Mouse (Mus musculus) adrenal gland, adult 8-10 months (tissue): ENCODE results near the gene Eepd1. TPM values are rescaled to one million over a fixed set of nuclear protein-coding genes. Genes with fewer than 3 reads are reported as not detected.

Experiments
- DNase-seq: peaks from one replicate; pipeline ENCODE4 v3.0.0; 2022
- total RNA-seq, 4 experiments: library from RNA; stranded (reverse); gene quantifications; 2 replicates each; pipeline ENCODE4 v1.2.4; 2022

Eepd1 gene
- total RNA-seq, 4 experiments from 2014 or later: 47.7 to 97.8 (median 53.3) TPM

GRCm38 (mm10) chr9:25535487-25535886 lies 54.1 kb downstream of the Eepd1 start:
- DNase-seq: no peak

GRCm38 (mm10) chr9:25539461-25539860 lies 58.1 kb downstream of the Eepd1 start:
- DNase-seq: no peak

GRCm38 (mm10) chr9:25541355-25541754 lies 60.0 kb downstream of the Eepd1 start:
- no peak for DNase-seq

GRCm38 (mm10) chr9:25545212-25545611 lies 63.9 kb downstream of the Eepd1 start:
- DNase-seq: no peak

- no peak for DNase-seq
Observed at GRCm38 (mm10) chr9:25549130-25550060, 68.0 kb downstream of the Eepd1 start.

GRCm38 (mm10) chr9:25550196-25550595 lies 68.8 kb downstream of the Eepd1 start:
- no peak for DNase-seq

GRCm38 (mm10) chr9:25552532-25552931 lies 71.2 kb downstream of the Eepd1 start:
- DNase-seq: peak; percentile 52

- no peak for DNase-seq
Observed at GRCm38 (mm10) chr9:25554246-25554803, 73.0 kb downstream of the Eepd1 start.

- no peak for DNase-seq
Observed at GRCm38 (mm10) chr9:25555261-25555660, 73.9 kb downstream of the Eepd1 start.

GRCm38 (mm10) chr9:25556008-25556407 lies 74.7 kb downstream of the Eepd1 start:
- no peak for DNase-seq

- DNase-seq: no peak
Observed at GRCm38 (mm10) chr9:25557378-25557777, 76.0 kb downstream of the Eepd1 start.

GRCm38 (mm10) chr9:25558834-25559233 lies 77.5 kb downstream of the Eepd1 start:
- no peak for DNase-seq

GRCm38 (mm10) chr9:25560016-25560758 lies 78.8 kb downstream of the Eepd1 start:
- DNase-seq: no peak

GRCm38 (mm10) chr9:25561143-25561542 lies 79.8 kb downstream of the Eepd1 start:
- no peak for DNase-seq

- DNase-seq: no peak
Observed at GRCm38 (mm10) chr9:25563806-25564205, 82.5 kb downstream of the Eepd1 start.

GRCm38 (mm10) chr9:25567071-25567470 lies 85.7 kb downstream of the Eepd1 start:
- DNase-seq: no peak

- no peak for DNase-seq
Observed at GRCm38 (mm10) chr9:25568783-25569182, 87.4 kb downstream of the Eepd1 start.

GRCm38 (mm10) chr9:25570011-25570410 lies 88.7 kb downstream of the Eepd1 start:
- DNase-seq: no peak

- DNase-seq: peak; percentile 33
Observed at GRCm38 (mm10) chr9:25570436-25570835, 89.1 kb downstream of the Eepd1 start.

GRCm38 (mm10) chr9:25571381-25571780 lies 90.0 kb downstream of the Eepd1 start:
- no peak for DNase-seq

- no peak for DNase-seq
Observed at GRCm38 (mm10) chr9:25573753-25574152, 92.4 kb downstream of the Eepd1 start.

GRCm38 (mm10) chr9:25574186-25574585 lies 92.8 kb downstream of the Eepd1 start:
- DNase-seq: no peak
